Mouse (Mus musculus) heart, postnatal 25 days (tissue): ENCODE data around the gene Actr3. TPM values are rescaled to one million over a fixed set of nuclear protein-coding genes. Genes with fewer than 3 reads are reported as not detected.
"Not testable (repeated sequence)": the region's sequence is repeated elsewhere in the genome, so short reads cannot be mapped to it uniquely, and the experiment has no call there.

ENCODE experiments used
- DNase-seq: peaks from one replicate; pipeline ENCODE4 v3.0.0; 2022; ENCODE audit warnings: low spot score
- intact Hi-C: fragments of 180-260 bp; cut with DNase I; formaldehyde crosslinking; loops from one replicate; pipeline ENCODE4 v1.15.1; 2025
- total RNA-seq, 2 experiments: library from RNA; stranded (reverse); gene quantifications; 2 replicates each; pipeline ENCODE4 v1.2.3; 2021

Gene Actr3
- total RNA-seq, 2 experiments from 2014 or later = 125 to 136 TPM

DNA sequence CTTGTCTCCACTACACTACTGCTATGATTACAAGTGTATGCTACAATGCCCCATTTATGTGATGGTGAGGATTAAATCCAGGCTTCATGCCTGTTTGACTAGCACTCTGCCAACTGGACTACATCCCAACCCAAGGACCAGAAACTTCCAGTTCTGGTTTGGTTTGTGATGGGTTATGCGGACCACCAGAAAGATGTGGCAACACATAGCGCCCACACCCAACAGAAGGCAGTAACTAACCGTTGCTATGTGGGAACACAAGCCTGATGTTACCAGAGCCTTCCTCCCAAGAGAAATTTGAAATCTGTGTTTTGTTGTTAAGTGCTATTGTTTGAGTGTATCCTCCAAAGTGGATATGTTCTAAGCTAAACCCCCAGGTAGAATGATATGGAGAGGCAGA lies 4.0 kb upstream of the Actr3 start:
- no peak for DNase-seq
- intact Hi-C loops = no loop called here

DNA sequence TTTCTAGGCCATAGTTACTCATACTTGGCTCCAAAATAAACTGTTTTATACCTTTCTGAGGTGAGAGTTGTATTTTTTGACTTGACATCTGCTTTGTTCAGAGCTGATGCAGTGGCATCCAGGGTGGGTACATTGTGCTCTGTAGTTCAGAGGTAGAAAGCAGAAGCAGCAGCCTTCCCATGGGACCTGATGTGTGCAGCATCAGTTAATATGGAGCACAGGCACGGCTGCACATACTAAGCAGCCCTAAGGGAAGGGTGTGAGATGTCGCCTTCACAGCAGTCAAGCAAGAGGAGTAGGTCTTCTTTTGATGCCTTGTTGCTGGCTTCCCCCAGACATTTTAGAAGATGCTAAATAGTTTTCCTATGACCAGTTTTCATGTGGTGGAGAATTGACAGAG lies 3.3 kb upstream of the Actr3 start:
- intact Hi-C loops = no loop called here
- no peak for DNase-seq

DNA sequence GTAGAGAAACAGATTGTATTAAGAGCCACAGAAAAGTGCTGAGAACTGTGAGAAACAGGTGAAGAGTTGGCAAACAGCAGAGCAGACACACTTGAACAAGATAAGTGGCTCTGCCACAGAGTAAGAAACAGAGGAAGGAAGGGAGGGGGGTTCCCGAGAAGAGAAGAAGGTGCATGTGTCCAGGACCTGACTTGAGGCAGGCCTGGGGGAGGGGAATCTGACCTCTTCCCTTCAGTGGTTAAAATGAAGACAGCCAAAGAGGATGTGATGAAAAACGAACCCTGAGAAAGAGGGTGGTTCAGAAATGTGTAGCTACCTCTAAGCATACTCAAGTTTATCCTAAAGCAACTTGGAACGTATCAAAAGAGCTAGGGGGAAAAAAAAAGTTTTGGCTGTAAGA lies 2.4 kb upstream of the Actr3 start:
- DNase-seq = no peak
- intact Hi-C loops = no loop called here

DNA sequence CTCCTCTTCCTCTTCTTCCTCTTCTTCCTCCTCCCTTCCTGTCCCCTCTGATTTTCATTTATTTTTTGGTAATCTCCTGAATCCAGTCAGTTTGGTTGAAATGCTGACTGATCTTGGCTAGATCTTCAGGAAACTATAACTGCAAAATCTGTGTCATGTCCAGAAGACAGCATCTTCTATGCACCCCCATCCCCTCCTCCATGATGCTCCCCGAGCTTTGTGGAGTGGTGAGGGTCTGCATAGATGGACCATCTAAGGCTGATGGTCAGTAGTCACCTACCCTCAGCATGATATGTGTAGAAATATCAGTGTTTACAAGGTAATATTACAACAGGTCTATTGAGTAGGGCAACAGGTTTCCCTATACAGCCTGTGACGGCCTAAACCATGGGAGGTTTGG lies 1.6 kb upstream of the Actr3 start:
- DNase-seq = no peak
- intact Hi-C loops = no loop called here

DNA sequence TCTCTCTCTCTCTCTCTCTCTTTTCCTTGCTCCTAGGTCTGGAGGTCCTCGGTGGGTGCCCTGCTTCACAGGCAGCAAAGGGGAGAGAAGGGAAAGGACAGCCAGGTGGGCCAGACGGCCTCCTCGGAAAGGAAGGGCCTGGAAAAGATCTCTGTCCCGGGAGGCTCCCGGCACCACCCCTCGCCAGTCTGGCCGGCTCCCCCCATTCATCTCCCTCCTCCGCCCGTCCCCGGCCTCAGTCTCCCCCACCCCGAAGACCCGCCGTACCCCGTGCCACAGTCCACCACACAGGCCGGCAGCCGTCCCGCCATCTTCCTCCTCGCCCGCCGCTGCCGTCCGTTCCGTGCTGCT lies 534 bp downstream of the Actr3 start:
- intact Hi-C loops = loop anchor here (2.0 kb wide), 2 partner anchors 40 to 126 kb away; partner anchors contain the start of gene Slc35f5
- DNase-seq = no peak

DNA sequence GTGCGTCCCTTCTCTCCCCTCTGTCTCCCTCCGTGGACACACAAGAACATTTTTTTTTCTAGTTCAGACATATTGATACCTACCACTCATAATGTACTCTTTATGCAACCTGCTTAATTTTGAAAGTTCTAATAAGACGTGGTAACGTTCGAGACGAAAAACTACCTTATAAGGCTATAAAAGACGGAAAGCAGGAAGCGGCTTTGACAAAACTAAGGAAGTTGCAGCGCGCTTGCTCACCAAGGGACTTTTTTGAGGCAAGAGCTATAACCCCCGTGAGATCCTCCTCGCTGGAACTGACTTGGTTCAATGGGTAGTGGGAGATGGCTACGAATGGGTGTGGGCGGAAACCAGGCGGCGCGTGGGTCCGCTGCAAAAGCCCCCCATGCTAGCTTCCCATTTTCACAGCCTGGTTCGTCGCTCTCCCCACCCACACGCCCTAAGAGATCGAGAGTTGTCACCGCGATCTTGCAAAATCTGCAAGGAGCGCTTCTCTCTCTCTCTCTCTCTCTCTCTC lies 984 bp downstream of the Actr3 start:
- DNase-seq = peak; percentile 27
- intact Hi-C loops = loop anchor here (2.0 kb wide), 2 partner anchors 40 to 126 kb away; partner anchors contain the start of gene Slc35f5

DNA sequence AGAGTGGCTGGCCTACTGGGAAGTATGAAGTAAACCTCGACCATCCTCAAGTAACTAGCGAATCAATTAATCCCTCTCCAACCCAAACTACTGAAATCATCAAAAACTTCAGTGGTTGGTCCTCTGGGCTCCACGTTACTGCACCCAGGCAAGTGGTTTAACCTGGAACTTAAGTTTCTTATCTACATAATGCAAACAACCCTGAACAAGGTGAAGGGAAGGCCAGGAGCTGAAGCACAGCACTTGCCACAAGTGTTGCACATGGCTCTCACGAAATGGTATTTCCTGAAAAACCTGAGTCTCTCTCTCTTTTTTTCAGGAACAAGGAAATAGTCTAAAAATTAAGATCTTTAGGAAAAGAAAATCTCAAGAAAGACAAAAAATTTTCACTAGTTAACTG lies 4.2 kb downstream of the Actr3 start:
- no peak for DNase-seq
- intact Hi-C loops = no loop called here

DNA sequence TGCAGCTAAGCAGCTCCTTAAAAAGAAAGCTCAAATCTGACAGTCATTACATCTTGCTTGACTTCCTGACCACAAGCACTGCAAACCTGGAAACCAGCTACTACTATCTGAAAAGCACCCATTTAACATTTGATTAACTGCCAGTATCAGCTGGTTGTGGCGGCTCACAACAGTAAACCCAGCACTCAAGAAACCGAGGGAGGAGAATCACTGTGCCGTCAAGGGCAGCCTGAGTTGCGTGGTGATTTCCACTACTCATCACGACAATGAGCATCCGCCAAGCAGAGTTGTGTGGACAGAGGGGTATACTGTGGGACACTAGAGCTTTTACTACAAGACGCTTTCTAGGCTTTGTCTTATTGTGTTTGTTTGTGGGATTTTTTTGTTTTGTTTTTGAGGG lies 4.8 kb downstream of the Actr3 start:
- intact Hi-C loops = no loop called here
- no peak for DNase-seq

DNA sequence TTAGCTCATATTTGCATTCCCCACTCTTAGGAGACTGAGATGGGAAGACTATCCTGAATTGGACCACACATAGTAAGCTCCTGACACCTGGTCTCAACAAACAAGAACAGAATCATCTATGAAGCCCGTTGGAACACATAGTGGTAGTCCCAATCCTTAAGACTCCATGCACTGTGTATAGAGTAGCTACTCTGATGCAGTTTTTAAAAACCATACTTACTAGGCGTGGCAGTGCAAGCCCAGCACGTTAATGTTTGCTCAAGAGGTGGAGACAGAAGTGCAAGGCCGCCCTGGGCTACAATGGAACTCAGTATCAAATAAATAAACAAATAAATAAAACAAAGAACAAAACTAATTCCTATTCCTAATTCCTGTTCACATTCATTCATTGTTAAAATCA lies 5.5 kb downstream of the Actr3 start:
- DNase-seq = no peak
- intact Hi-C loops = no loop called here

DNA sequence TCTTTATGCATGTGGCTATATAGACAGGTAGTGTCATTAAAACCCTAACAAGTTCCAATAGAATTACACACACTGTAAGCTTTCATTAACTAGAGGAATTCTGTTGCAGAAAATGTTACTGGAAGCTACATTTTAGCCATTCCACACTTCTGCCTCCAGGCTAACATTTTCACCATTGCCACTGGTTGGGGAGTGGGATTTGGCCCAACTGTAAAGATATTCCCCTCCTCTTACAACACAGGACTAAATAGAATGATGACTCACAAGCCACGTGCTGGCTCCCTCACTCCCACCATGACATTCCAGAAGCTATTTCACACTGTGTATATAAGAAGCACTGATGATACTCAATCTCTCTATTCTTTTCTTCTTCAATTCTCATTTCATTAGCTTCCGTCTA lies 7.2 kb downstream of the Actr3 start:
- no peak for DNase-seq
- intact Hi-C loops = no loop called here

DNA sequence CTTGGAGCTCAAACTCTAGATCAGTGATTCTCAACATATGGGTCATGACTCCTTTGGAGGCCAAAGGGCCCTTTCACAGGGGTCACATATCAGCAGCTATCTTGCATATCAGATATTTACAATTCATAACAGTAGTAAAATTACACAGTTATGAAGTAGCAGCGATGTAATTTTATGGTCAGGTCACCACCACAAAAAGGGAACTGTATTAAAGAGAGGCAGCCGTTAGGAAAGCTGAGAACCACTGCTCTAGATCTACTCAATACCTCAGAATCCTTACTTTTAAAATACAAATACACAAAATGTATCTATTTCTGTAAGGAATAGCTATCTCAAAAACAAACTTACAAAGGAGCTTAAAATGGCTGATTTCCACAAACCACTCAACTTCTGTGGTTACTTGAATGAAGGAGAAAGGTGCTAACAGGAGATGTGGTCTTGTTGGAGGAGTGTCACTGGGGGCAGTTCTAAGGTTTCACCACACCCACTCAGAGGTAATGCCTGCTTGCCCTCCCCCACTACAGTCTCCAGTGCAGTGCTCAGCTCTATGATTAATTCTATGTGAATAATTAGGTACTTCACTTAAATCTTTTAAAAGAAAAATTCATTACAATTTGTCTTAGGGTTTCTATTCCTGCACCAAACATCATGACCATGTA lies 9.0 kb downstream of the Actr3 start:
- intact Hi-C loops = no loop called here
- no peak for DNase-seq

DNA sequence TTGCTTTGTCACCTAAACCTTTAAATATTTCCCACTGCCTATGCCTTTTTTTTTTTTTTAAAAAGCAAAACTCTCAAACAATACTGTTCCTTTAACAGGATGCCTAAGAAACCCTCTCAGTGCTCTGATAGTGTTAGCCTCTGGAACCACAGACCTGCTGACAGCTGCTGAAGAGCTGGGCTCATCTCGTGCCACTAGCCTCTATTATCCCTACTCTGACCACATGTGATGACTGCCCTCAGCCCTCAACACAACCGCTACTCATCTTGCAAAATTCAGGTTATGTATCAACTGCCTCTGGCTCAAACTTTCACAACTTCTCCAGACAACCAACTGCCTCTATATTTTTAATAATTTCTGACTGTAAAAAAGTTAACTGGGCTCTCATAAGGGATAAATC lies 15.6 kb downstream of the Actr3 start:
- no peak for DNase-seq
- intact Hi-C loops = no loop called here

DNA sequence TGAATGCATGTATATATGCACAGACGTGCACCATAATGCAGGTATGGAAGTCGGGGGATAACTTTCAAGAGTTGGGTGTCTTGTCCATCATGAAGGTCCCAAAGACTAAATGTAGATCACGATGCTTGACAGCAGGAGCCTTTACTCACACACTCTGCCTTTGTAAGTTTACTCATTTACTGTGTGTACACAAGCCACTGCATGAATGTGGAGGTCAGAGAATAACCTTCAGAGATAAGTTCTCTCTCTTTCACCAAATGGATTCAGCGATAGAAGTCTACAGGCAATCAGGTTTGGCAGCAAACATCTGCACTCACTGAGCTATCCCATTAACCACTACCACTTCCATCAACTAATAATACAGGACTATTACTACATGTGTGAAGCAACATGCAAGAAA lies 16.8 kb downstream of the Actr3 start:
- no peak for DNase-seq
- intact Hi-C loops = no loop called here

DNA sequence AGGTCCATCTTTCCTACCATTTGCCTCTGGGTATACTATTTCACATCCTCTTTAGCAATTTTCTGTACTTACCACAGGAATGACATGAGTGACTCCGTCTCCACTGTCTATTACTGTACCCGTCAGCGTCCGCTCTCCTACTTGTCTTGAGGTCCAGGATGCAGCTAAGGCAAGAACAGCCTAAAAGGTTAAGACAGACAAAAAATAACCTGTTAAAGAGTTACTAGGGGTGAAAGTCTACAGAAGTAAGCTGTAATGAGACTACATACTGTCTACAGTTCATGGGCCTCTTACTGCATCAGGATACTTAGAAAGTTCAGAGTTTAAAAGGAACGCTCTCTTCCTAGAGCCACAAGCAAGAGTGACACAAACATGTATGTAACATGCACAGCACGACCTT lies 28.3 kb downstream of the Actr3 start:
- no peak for DNase-seq
- intact Hi-C loops = no loop called here

DNA sequence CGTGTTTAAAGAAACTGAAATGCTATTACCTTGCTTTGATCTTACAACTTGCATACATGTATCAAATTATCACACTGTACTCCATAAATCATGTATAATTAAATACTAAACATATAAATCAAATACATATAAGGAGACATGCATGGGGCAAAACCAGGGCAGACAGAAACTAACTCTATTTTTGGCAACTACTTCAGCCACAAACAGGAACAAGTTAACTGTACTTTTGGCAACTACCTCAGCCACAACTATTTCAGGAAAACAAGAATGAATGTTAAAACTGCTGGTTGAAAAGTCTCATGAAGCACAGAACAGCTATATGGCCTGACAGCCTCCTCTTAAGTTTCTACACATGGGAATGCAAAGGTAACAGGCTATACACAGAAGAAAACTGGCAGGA lies 40.1 kb downstream of the Actr3 start:
- intact Hi-C loops = loop anchor here (2.0 kb wide), 1 partner anchor 39 kb away; the partner anchor contains the start of gene Actr3

DNA sequence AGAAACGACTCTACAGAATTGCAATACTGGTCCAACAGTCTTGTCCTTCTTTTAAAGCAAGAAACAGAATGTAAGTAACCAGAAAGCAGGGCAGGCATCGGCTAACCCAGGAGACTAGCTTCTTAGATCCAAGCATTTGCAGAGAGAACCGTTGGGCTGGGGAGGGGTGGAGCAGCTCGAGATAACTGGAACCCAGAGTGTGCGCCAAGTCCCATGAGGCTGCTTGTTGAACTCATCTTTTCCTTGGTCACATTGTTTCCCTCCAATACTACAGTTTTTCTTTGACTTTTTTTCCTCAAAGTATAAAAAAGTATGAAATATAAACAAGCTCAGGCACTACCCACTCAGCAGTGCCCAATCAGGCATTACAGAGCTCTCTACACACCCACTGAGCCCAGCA lies 42.2 kb downstream of the Actr3 start:
- intact Hi-C loops, DNase-seq: not testable (repeated sequence)

More for the DNA sequence above, 40.1 kb downstream of the Actr3 start:
- DNase-seq = no peak

DNA sequence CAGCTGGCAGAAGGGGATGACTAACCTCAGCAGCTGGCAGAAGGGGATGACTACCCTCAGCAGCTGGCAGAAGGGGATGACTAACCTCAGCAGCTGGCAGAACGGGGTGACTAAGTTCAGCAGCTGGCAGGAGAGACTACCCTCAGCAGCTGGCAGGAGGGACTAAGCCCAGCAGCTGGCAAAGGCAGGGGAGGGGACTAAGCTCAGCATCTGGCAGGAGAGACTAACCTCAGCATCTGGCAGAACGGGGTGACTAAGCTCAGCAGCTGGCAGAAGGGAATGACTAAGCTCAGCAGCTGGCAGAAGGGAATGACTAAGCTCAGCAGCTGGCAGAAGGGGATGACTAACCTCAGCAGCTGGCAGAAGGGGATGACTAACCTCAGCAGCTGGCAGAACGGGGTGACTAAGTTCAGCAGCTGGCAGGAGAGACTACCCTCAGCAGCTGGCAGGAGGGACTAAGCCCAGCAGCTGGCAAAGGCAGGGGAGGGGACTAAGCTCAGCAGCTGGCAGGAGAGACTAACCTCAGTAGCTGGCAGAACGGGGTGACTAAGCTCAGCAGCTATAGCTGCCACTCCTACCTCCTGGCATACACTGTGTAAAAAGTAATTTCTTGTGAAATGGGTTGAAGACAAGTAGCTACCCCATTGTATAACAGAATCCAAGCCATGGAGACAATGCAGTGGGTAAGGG lies 45.3 kb downstream of the Actr3 start:
- intact Hi-C loops, DNase-seq: not testable (repeated sequence)

DNA sequence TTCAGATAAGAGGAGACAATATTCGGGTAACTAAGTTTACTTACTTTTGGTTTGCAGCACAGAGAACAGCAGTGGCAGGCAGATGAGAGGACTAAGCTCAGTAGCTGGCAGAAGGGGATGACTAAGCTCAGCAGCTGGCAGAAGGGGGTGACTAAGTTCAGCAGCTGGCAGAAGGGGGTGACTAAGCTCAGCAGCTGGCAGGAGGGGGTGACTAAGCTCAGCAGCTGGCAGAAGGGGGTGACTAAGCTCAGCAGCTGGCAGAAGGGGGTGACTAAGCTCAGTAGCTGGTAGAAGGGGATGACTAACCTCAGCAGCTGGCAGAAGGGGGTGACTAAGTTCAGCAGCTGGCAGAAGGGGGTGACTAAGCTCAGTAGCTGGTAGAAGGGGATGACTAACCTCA lies 45.9 kb downstream of the Actr3 start:
- DNase-seq, intact Hi-C loops: not testable (repeated sequence)

DNA sequence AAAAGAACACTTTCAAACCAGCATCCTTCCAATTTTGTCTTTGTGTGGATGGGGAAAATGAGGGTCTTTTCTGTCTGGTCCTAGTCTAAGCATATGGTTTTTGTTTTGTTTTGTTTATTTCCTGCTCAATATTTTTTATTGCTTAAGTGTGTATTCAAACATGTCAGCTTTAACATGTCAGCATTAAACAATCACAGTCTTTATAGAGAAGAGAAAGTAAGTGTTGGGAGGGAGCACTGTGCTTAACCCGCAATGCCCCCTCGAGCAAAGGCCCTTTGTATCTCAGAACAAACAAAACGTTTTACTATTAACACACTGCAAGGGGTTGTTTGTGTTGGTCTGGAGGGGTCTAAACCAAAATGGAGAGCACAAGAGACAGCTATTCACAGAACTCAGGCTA lies 47.2 kb downstream of the Actr3 start:
- no peak for DNase-seq
- intact Hi-C loops = no loop called here

DNA sequence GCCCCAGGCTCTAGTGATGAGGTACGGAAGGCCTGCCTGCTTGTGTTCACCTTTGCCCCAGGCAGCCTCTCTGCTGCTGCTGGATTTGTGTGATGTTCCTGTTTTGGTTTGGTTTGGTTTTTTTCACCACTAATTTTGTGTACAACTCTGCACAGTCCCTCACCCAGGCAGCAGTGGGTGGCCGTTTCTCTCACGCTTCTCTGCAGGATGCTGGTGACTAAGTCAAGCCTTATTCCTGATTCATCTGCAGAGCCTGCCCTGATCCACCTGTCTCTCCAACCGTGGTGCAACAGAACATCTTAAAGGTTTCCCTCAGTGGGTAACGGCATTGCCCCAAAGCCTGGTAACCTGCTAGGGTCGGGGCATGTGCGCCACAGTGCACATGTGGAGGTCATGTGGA lies 49.3 kb downstream of the Actr3 start:
- DNase-seq = no peak

DNA sequence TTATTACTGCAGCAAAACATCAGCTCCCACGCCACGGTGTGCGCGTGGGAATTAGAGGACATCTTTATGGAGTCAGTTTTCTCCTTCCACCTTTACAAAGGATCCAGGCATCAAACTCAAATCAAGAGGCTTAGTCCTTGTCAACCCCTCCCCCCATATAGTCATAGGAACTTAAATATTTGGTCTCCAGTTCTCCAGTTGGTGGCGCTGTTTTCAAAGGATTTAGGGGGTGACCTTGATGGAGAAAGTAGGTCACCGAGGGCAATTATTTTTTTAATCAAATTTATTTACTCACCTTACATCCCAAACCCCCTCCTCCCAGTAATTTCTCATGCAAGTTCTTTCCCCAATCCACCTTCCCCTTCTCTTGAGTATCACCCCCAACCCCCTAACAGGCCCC lies 52.9 kb downstream of the Actr3 start:
- intact Hi-C loops = no loop called here
- no peak for DNase-seq

More for the DNA sequence above, 49.3 kb downstream of the Actr3 start:
- intact Hi-C loops = no loop called here

DNA sequence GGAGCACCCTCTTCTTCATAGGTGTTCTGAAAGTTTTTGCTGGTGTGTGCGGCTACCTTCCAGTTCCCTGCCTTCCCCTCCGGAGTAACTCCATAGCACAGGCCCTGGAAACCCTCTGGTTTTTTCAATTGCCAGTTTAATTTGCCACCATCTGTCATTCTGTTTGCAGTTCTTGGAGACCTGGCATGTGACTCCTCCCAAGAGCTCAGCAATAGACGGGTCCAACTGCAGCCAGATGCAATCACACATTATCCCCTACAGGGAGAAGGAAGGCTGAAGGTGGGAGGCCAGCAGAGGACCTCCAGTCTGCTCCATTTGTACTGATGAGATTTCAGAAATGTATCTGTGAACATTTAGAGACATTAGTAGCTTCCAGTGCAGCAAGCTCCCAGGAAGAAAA lies 56.6 kb downstream of the Actr3 start:
- intact Hi-C loops = no loop called here
- no peak for DNase-seq
